Mouse (Mus musculus) mesoderm, embryonic 11.5 days (tissue): ENCODE data around the gene Unc13c.

Source experiments
- DNase-seq: peaks from one replicate; pipeline ENCODE4 v3.0.0-alpha.2; 2012; ENCODE audit warnings: low read depth, low spot score

Unc13c gene

DNA sequence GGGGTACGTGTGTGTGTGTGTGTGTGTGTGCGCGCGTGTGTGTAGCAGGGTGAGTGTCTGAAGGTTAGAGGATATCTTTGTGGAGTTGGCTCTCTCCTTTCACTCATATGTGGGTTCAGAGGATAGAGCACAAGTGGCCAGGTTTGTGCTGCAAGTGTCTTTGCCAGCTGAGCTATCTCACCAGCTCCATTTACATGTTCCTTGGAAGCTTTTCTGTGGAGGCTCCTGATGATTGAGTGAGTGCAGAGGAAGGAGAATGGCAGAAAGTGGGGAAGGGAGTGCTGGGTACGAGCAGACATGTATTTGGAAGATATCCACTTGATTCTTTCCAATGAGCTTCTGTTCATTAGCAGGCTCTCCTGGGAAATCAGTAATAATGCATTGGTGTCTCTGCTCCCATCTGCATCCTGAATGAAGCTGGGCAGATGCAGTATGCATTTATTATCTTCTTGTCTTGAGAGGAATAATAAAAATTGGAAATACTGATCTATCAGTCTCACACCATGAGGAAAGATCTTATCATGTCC lies 86.3 kb downstream of the Unc13c start:
- DNase-seq = no peak

GRCm38 (mm10) chr9:73867410-73868067 lies 101.2 kb downstream of the Unc13c start:
- no peak for DNase-seq

- no peak for DNase-seq
Observed at GRCm38 (mm10) chr9:73866666-73867065, 102.1 kb downstream of the Unc13c start.

DNA sequence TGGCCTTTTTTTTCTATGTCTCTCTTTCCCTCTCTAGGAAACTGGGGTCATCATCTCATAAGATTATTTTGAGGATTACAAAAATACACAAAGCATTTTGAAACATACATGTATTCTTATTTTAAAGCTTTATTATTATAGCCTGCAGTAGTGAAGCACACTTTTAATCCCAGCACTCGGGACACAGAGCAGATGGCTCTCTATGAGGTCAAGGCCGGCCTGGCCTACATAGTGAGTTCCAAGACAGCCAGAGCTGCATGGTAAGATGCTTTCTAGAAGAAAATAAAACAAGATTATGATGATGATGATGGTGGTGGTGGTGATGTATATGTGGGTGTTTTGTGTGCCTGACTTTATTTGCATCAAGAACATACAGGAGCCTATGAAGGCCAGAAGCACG lies 109.3 kb downstream of the Unc13c start:
- no peak for DNase-seq

GRCm38 (mm10) chr9:73854281-73854680 lies 114.5 kb downstream of the Unc13c start:
- DNase-seq = peak; percentile 13

- DNase-seq = no peak
Observed at GRCm38 (mm10) chr9:73806681-73807080, 162.1 kb downstream of the Unc13c start.

DNA sequence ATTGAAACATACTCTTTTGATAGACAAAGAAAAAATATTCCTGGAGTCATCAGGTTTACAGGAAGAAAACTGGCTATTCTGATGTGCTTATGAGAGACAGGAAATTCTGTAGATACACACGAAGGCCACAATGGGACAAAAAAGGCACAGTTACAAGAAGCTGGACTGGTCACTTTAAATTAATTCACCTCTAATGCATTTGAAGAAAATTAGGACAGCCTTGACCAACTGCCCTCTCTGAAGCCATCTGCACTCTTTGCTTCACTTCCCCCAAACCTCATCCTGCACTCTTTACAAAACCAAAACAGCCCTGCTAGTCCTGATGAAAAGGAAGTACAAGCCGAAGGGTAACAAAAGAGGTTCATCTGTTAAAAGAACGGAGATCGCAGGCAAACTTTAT lies 194.2 kb downstream of the Unc13c start:
- no peak for DNase-seq

DNA sequence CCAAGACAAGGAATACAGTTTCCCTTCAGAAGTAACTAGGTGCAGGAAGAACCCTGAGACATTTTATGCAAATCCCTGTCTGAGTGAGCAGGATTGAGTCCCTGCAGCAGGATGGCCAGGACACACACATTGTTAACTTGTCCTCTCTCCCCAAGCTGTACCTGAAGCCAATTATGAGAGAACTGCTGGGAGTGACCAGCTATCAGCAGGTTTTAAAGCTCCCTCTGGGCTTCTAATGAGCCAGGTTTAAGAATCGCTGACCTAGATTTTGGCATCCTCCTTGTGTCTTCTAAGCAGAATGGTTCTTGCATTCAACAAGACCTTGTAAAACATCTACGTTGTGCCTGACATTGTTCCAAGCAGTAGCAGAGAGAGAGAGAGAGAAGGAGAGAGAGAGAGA lies 213.6 kb downstream of the Unc13c start:
- no peak for DNase-seq

DNA sequence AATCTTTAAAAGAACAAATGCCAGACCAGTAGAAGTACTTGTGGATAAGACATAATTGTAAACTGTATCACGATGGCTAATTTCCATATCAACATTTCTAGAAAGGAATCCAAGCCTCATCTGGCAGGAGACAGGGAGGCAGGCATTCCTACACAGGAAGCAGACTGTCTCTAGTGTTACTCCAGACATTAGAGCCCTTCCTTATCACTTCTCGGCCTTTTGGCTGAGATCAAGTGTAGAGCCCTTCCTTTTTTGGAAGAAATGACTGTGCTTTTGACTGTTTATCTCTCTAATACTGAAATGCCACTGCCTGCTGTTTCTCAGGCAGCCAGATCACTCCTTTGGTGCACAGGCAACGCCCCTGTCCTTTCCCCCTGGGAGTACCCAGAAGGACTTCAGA lies 215.3 kb downstream of the Unc13c start:
- DNase-seq = no peak

DNA sequence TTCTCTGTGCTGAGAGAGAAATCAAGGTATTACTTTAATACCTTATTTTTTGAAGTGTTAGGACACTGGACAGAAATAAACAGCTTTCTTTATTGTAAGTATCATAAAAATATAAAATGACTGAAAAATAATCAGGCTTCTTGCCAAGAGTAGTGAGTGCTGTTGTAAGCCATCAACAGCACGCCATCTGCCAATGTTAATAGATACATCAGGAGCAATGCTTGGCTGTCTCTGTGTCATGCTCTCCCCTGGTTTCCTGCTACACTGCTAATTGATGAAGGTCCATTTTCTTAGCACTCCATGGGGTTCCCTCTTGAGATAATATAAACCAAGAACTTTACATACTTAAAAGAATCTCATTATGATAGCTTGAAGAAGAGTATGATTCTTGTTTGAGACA lies 217.4 kb downstream of the Unc13c start:
- DNase-seq = no peak

DNA sequence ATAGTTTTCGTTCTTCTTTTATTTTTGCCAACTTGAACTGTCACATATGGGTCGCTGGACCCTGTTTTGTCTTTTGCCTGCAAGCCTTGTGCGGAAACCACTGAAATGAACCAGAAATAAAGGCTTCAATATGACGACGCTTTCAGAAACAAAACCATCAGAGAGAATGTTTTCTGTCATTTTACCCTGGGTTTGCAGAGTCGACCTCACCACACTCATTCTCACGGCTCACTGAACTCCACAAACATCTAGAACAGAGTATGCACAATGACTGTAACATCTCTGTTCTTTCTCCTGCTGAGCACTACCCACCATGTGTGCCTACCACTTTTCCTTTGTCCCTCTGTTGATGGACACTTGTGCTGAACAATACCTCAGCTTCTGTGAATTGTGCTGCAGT lies 234.3 kb downstream of the Unc13c start:
- DNase-seq = no peak

DNA sequence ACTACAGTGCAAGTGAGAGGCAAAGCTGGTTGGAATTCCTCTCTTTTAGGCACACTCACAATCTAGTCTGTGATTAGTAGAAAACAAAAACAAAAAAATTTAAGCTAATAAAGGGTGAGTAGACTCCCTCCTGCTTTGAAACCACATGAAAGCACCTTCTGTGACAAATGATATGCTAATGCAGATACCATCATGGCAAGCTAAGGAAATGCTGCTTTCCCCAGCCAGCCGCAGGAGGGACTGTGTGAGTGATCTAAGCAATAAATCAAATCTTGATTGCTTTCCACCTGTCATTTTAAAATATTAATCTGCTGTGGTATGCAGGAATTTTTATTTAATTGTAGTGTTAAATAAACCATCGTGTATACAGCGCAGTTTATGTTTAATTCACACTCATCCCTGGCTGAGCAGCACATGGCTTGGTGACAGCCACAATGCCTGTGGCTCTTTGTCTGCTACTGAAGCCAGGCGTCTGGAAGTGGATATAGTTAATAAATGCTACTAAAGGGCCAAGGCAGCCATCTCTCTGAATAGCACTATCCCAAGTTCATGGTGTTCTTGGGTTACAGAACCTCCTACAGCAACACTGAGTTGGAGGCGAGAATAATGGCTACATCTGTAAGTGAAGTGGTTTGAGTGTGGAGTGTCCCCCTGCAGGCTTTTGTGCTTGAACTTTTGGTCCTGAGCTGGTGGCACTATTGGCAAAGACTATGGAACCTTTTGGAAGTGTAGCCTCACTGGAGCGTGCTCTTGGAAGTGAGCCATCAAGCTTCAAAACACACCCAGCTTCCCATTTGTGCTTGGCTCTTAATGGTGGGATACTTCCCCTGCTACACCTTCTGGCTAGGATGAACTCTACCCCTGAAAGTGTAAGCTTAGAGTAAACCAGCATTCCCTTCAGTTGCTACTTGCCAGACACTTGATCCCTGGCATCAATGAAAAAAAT lies 242.8 kb downstream of the Unc13c start:
- peak; percentile 5 for DNase-seq

- no peak for DNase-seq
Observed at GRCm38 (mm10) chr9:73724776-73725175, 244.0 kb downstream of the Unc13c start.

- DNase-seq = no peak
Observed at GRCm38 (mm10) chr9:73713508-73713907, 255.3 kb downstream of the Unc13c start.

DNA sequence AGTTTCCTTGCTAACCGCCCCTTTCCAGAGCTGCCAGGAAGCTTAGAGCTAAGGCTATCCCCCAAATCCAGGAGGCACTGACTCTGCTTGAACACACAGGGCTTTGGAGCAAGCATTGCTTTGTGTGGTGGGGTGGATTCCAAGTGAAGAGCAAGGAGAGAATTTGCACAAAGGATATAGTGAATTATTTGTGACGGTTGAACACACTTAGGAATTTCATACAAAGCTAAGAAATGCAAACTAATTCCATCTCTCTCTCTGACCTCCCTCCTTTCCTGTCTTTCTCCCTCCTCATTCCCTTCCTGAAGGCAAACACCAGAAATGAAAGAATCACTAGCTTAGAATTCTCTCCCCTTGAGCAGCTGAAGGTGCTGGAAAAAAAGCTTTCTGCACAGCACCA lies 271.7 kb downstream of the Unc13c start:
- no peak for DNase-seq

DNA sequence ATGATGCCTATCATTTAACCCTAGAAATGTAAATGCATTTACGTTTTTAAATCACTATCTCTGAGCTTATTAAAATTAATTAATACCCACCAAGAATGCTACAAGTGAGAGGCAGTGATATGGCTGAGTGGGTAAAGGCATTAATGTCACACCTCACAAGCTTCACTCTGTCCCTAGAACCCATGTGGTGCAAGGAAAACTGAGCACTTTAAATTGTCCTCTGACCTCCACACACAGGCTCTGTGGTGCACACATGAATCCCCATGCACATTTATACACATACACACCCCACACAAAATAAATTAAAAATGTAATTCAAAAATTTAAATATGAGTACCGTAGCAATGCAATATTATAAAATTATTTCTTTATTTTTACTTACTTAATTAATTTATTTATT lies 287.2 kb downstream of the Unc13c start:
- DNase-seq = no peak

- DNase-seq = no peak
Observed at GRCm38 (mm10) chr9:73680545-73681495, 287.9 kb downstream of the Unc13c start.

- DNase-seq = peak; percentile 71
Observed at GRCm38 (mm10) chr9:73671656-73672212, 297.0 kb downstream of the Unc13c start.

GRCm38 (mm10) chr9:73670040-73670439 lies 298.7 kb downstream of the Unc13c start:
- no peak for DNase-seq

- no peak for DNase-seq
Observed at GRCm38 (mm10) chr9:73662839-73663238, 305.9 kb downstream of the Unc13c start.

GRCm38 (mm10) chr9:73649088-73649487 lies 319.7 kb downstream of the Unc13c start:
- DNase-seq = no peak
